Mouse (Mus musculus): ENCODE measurements around the gene Lmna. TPM values are rescaled to one million over a fixed set of nuclear protein-coding genes. Genes with fewer than 3 reads are reported as not detected.

Gene Lmna
- total RNA-seq, 1 experiment = 121 TPM

DNA sequence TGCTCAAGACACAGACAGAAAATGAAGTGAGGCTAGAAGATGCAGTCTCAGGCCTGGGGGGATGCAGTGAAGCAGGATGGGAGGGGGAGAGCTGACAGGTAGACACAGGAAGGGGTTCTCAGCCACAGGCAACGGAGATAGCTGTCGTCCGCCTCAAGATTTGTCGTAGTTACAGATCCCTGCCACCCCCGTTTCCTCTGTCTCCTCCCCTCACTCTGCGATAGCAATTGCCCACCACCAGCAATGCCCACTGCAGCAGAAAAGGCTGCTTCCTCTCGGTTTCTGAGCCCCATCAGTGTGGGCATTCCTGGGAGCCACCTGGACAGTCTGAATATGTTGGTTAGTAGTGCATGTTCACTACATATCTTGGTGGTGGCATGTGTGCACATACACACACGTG, 56.4 kb downstream of the Lmna start:
- DNase-seq (ENCODE audit: low read depth, low spot score) = no peak
- in situ Hi-C loops (cut with MboI; ENCODE audit: low sequenced_read_pairs in 2 of 2, unreplicated experiment in 2 of 2) = no loop called here
- H3K9ac ChIP-seq (ENCODE audit: insufficient read depth, low read depth, low read length, poor library complexity, severe bottlenecking) = no peak overlapping the region
- H3K4me1 ChIP-seq (ENCODE audit: control insufficient read depth in 2 of 2, insufficient read depth in 2 of 2, low read length in 2 of 2, poor library complexity in 1 of 2) = peaks cover 2 to 12% of the 10 kb centered on the region in 2 experiments; a peak in 1 of 4 replicates
- H3K4me3 ChIP-seq (ENCODE audit: insufficient read depth in 1 of 2, low read depth in 1 of 2, low read length in 2 of 2, poor library complexity in 1 of 2, severe bottlenecking in 1 of 2) = no peak overlapping the region
- H3K27ac ChIP-seq (ENCODE audit: insufficient read depth, low read depth, low read length, poor library complexity, severe bottlenecking) = no peak overlapping the region
- no peaks in the 10 kb centered on the region for H3K9me3 ChIP-seq (ENCODE audit: control insufficient read depth, insufficient read depth, low read depth, low read length)
- H3K36me3 ChIP-seq (ENCODE audit: control insufficient read depth, insufficient read depth, low read length, poor library complexity, severe bottlenecking) = no peaks in the 10 kb centered on the region
- TF ChIP-seq HCFC1 (IDR thresholded peaks at IDR 0.05; ENCODE audit: borderline replicate concordance, insufficient read depth, low read length) (no peak), ZC3H11A (IDR thresholded peaks at IDR 0.05; ENCODE audit: borderline replicate concordance, low read depth, low read length) (no peak), MAFK (IDR thresholded peaks at IDR 0.05; ENCODE audit: insufficient read depth, low read depth, low read length) (no peak), CHD2 (IDR thresholded peaks at IDR 0.05; ENCODE audit: low read depth, low read length) (no peak), ZNF384 (IDR thresholded peaks at IDR 0.05; ENCODE audit: low read depth, low read length) (no peak)

DNA sequence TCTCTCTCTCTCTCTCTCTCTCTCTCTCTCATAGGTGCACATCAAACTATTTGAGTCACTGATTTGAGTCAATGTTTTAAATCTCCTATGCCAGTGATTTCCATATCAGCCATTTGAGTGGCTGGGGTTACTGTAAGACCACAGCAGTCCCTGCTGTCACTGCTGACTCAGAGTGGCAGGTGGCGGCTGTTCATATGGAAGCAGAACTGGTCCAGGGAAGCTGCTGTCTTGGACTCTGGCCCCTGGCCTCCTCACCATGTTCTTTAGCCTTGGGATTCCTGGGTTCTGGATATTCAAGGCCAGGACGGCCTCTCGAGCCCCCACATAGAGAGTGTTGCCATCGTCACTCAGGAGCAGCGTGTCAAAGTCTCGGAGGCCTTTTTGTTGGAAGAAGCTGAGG, 57.0 kb downstream of the Lmna start:
- no peak overlapping the region for H3K27ac ChIP-seq (ENCODE audit: insufficient read depth, low read depth, low read length, poor library complexity, severe bottlenecking)
- DNase-seq (ENCODE audit: low read depth, low spot score) = no peak
- H3K4me3 ChIP-seq (ENCODE audit: insufficient read depth in 1 of 2, low read depth in 1 of 2, low read length in 2 of 2, poor library complexity in 1 of 2, severe bottlenecking in 1 of 2) = no peak overlapping the region
- no peak overlapping the region for H3K9ac ChIP-seq (ENCODE audit: insufficient read depth, low read depth, low read length, poor library complexity, severe bottlenecking)
- H3K9me3 ChIP-seq (ENCODE audit: control insufficient read depth, insufficient read depth, low read depth, low read length) = no peaks in the 10 kb centered on the region
- H3K4me1 ChIP-seq (ENCODE audit: control insufficient read depth in 2 of 2, insufficient read depth in 2 of 2, low read length in 2 of 2, poor library complexity in 1 of 2) = peaks cover 2 to 13% of the 10 kb centered on the region in 2 experiments; a peak in 1 of 4 replicates
- in situ Hi-C loops (cut with MboI; ENCODE audit: low sequenced_read_pairs in 2 of 2, unreplicated experiment in 2 of 2) = no loop called here
- H3K36me3 ChIP-seq (ENCODE audit: control insufficient read depth, insufficient read depth, low read length, poor library complexity, severe bottlenecking) = no peaks in the 10 kb centered on the region
- TF ChIP-seq ZNF384 (IDR thresholded peaks at IDR 0.05; ENCODE audit: low read depth, low read length) (no peak), MAFK (IDR thresholded peaks at IDR 0.05; ENCODE audit: insufficient read depth, low read depth, low read length) (no peak), ZC3H11A (IDR thresholded peaks at IDR 0.05; ENCODE audit: borderline replicate concordance, low read depth, low read length) (no peak), CHD2 (IDR thresholded peaks at IDR 0.05; ENCODE audit: low read depth, low read length) (no peak), HCFC1 (IDR thresholded peaks at IDR 0.05; ENCODE audit: borderline replicate concordance, insufficient read depth, low read length) (no peak)

DNA sequence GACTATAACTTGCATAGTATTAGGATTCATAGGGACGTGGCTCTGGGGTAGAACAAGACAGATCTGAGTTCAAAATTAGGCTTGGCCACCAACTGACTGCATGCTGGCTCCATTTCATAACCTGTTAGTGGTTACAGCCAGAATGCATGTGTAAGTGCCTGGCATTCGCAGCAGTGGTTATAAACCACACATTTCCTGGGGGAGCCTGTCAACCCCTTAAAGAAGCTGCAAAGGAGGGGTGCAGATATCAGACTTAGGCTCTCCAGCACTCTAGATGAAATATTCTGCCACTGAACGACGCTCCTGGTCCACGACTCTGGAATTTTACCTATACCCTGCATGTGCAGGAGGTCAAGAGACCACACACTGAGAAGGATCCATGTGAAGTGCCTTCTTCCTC, 57.5 kb downstream of the Lmna start:
- H3K4me1 ChIP-seq (ENCODE audit: control insufficient read depth in 2 of 2, insufficient read depth in 2 of 2, low read length in 2 of 2, poor library complexity in 1 of 2) = peaks cover 2 to 15% of the 10 kb centered on the region in 2 experiments; a peak in 1 of 4 replicates
- TF ChIP-seq CHD2 (IDR thresholded peaks at IDR 0.05; ENCODE audit: low read depth, low read length) (no peak), ZC3H11A (IDR thresholded peaks at IDR 0.05; ENCODE audit: borderline replicate concordance, low read depth, low read length) (no peak), MAFK (IDR thresholded peaks at IDR 0.05; ENCODE audit: insufficient read depth, low read depth, low read length) (no peak), ZNF384 (IDR thresholded peaks at IDR 0.05; ENCODE audit: low read depth, low read length) (no peak), HCFC1 (IDR thresholded peaks at IDR 0.05; ENCODE audit: borderline replicate concordance, insufficient read depth, low read length) (no peak)
- in situ Hi-C loops (cut with MboI; ENCODE audit: low sequenced_read_pairs in 2 of 2, unreplicated experiment in 2 of 2) = no loop called here
- DNase-seq (ENCODE audit: low read depth, low spot score) = no peak
- H3K9ac ChIP-seq (ENCODE audit: insufficient read depth, low read depth, low read length, poor library complexity, severe bottlenecking) = no peak overlapping the region
- no peak overlapping the region for H3K4me3 ChIP-seq (ENCODE audit: insufficient read depth in 1 of 2, low read depth in 1 of 2, low read length in 2 of 2, poor library complexity in 1 of 2, severe bottlenecking in 1 of 2)
- no peak overlapping the region for H3K27ac ChIP-seq (ENCODE audit: insufficient read depth, low read depth, low read length, poor library complexity, severe bottlenecking)
- H3K36me3 ChIP-seq (ENCODE audit: control insufficient read depth, insufficient read depth, low read length, poor library complexity, severe bottlenecking) = no peaks in the 10 kb centered on the region
- no peaks in the 10 kb centered on the region for H3K9me3 ChIP-seq (ENCODE audit: control insufficient read depth, insufficient read depth, low read depth, low read length)

DNA sequence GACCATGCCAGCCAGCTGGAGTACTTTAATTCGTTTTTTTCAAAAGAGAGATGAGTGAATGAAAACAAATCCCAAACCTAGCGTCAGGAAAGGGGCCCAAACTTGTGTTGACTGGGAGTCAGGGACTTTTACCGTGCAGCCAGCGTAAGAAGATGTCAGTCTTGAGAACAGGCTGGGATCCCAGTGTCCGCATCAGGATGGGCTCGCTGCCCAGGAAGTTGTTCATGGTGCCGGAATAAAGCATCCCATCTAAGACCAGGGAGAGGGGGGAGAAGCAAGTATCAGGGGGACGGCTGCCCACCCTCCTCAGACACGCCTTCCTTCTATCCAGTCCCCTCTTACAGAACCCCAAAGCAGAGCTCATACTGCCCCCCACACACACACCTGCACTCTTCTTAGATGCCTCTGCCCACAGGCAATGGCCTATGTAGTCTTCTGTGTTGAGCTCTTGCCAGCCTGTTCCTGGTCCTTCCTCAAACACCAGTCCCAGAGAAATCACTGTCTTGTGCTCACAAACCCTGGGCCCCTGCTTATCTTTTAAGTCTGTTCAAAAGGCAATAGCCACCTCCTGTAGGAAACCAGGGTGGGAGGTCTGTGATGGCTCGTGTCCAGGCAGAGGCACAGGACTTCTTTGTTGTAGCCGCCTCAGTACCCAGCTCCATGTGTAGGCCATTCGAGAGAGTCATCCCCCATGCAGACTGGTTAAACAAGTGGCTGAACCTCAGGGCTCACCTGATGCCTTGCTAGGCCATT, 59.2 kb downstream of the Lmna start:
- H3K4me3 ChIP-seq (ENCODE audit: insufficient read depth in 1 of 2, low read depth in 1 of 2, low read length in 2 of 2, poor library complexity in 1 of 2, severe bottlenecking in 1 of 2) = no peak overlapping the region
- in situ Hi-C loops (cut with MboI; ENCODE audit: low sequenced_read_pairs in 2 of 2, unreplicated experiment in 2 of 2) = no loop called here
- H3K36me3 ChIP-seq (ENCODE audit: control insufficient read depth, insufficient read depth, low read length, poor library complexity, severe bottlenecking) = no peaks in the 10 kb centered on the region
- H3K9ac ChIP-seq (ENCODE audit: insufficient read depth, low read depth, low read length, poor library complexity, severe bottlenecking) = no peak overlapping the region
- no peak for DNase-seq (ENCODE audit: low read depth, low spot score)
- H3K9me3 ChIP-seq (ENCODE audit: control insufficient read depth, insufficient read depth, low read depth, low read length) = no peaks in the 10 kb centered on the region
- peaks cover 2 to 14% of the 10 kb centered on the region in 2 experiments; a peak in 1 of 4 replicates for H3K4me1 ChIP-seq (ENCODE audit: control insufficient read depth in 2 of 2, insufficient read depth in 2 of 2, low read length in 2 of 2, poor library complexity in 1 of 2)
- TF ChIP-seq HCFC1 (IDR thresholded peaks at IDR 0.05; ENCODE audit: borderline replicate concordance, insufficient read depth, low read length) (no peak), ZC3H11A (IDR thresholded peaks at IDR 0.05; ENCODE audit: borderline replicate concordance, low read depth, low read length) (no peak), CHD2 (IDR thresholded peaks at IDR 0.05; ENCODE audit: low read depth, low read length) (no peak), ZNF384 (IDR thresholded peaks at IDR 0.05; ENCODE audit: low read depth, low read length) (no peak)
- no peak overlapping the region for H3K27ac ChIP-seq (ENCODE audit: insufficient read depth, low read depth, low read length, poor library complexity, severe bottlenecking)
